Mouse (Mus musculus) MEL (cell line): ENCODE data around the gene Tmem199. TPM values are rescaled to one million over a fixed set of nuclear protein-coding genes. Genes with fewer than 3 reads are reported as not detected.

Experiments used
- DNase-seq: peaks from one replicate; pipeline ENCODE4 v3.0.0; 2011; ENCODE audit warnings: low read depth, low spot score
- H3K27ac ChIP-seq: 2 replicates; pipeline ENCODE4 v1.5.1; 2012; ENCODE audit warnings: low read depth, mild to moderate bottlenecking, control low read depth, low read length, moderate library complexity; ENCODE audit not compliant: control insufficient read depth
- H3K27me3 ChIP-seq, 2 experiments: fragments of 150-350 bp in 1 of 2; sonication (generic) in 1 of 2; 2 replicates each; pipeline ENCODE4 v1.6.1; 2012; ENCODE audit warnings: low read length in 2 of 2, mild to moderate bottlenecking in 2 of 2, improper control_type of control experiment in 1 of 2, moderate library complexity in 1 of 2; ENCODE audit not compliant: insufficient read depth in 2 of 2, control insufficient read depth in 1 of 2
- H3K36me3 ChIP-seq, 2 experiments: 2 replicates each; pipeline ENCODE4 v1.6.1; 2012 to 2014; ENCODE audit warnings: low read length in 2 of 2, improper control_type of control experiment in 1 of 2, inconsistent platforms in 1 of 2, mild to moderate bottlenecking in 1 of 2; ENCODE audit not compliant: insufficient read depth in 2 of 2, control insufficient read depth in 1 of 2
- H3K4me1 ChIP-seq, 2 experiments: fragments of 150-350 bp in 1 of 2; sonication (generic) in 1 of 2; 2 replicates each; pipeline ENCODE4 v1.6.1; 2012; ENCODE audit warnings: low read length in 2 of 2, improper control_type of control experiment in 1 of 2, mild to moderate bottlenecking in 1 of 2; ENCODE audit not compliant: insufficient read depth in 2 of 2, control insufficient read depth in 1 of 2
- H3K4me3 ChIP-seq, 2 experiments: fragments of 150-350 bp in 1 of 2; sonication (generic) in 1 of 2; 2 replicates each; pipeline ENCODE4 v1.5.1; 2012; ENCODE audit warnings: low read depth in 2 of 2, low read length in 2 of 2, mild to moderate bottlenecking in 2 of 2, moderate library complexity in 2 of 2, control low read depth in 1 of 2, improper control_type of control experiment in 1 of 2; ENCODE audit not compliant: control insufficient read depth in 1 of 2, insufficient read depth in 1 of 2
- H3K79me2 ChIP-seq: 2 replicates; pipeline ENCODE4 v1.6.1; 2012; ENCODE audit warnings: mild to moderate bottlenecking, low read length, moderate library complexity; ENCODE audit not compliant: control insufficient read depth, poor library complexity, insufficient read depth
- H3K9ac ChIP-seq: 2 replicates; pipeline ENCODE4 v1.6.1; 2012; ENCODE audit warnings: low read depth, mild to moderate bottlenecking, control low read depth, low read length, moderate library complexity; ENCODE audit not compliant: control insufficient read depth, poor library complexity, severe bottlenecking
- H3K9me3 ChIP-seq: fragments of 150-350 bp; sonication (generic); replicated peaks from 2 replicates; pipeline ENCODE4 v1.6.1; 2012; ENCODE audit warnings: mild to moderate bottlenecking, low read length, improper control_type of control experiment, moderate library complexity; ENCODE audit not compliant: insufficient read depth
- CTCF ChIP-seq, 3 experiments: IDR thresholded peaks in 2 of 3; conservative IDR thresholded peaks in 1 of 3; 2 replicates each; pipeline ENCODE4 v1.5.1; 2011 to 2012; ENCODE audit warnings: low read length in 3 of 3, low read depth in 2 of 3, mild to moderate bottlenecking in 2 of 3, improper control_type of control experiment in 1 of 3, inconsistent platforms in 1 of 3, mixed read lengths in 1 of 3, moderate library complexity in 1 of 3; ENCODE audit not compliant: control insufficient read depth in 1 of 3, insufficient read depth in 1 of 3, poor library complexity in 1 of 3, severe bottlenecking in 1 of 3
- E2F4 ChIP-seq: IDR thresholded peaks from 2 replicates; pipeline ENCODE4 v1.6.1; 2011; ENCODE audit warnings: low read depth, low read length, improper control_type of control experiment, borderline replicate concordance
- GATA1 ChIP-seq: IDR thresholded peaks from 2 replicates; pipeline ENCODE4 v1.6.1; 2011; ENCODE audit warnings: low read depth, low read length, improper control_type of control experiment
- MAFK ChIP-seq: IDR thresholded peaks from 2 replicates; pipeline ENCODE4 v1.6.1; 2011; ENCODE audit warnings: low read depth, mild to moderate bottlenecking, low read length, improper control_type of control experiment, borderline replicate concordance
- MAX ChIP-seq: IDR thresholded peaks from 2 replicates; pipeline ENCODE4 v1.6.1; 2011; ENCODE audit warnings: low read length, improper control_type of control experiment
- MEF2A ChIP-seq: IDR thresholded peaks from 2 replicates; pipeline ENCODE4 v1.6.1; 2014; ENCODE audit warnings: low read depth, mild to moderate bottlenecking, inconsistent platforms, low read length, improper control_type of control experiment; ENCODE audit not compliant: poor library complexity, insufficient replicate concordance, severe bottlenecking; ENCODE audit errors: extremely low read depth
- MXI1 ChIP-seq: IDR thresholded peaks from 2 replicates; pipeline ENCODE4 v1.6.1; 2011; ENCODE audit warnings: mild to moderate bottlenecking, low read depth, low read length, improper control_type of control experiment
- MYC ChIP-seq: IDR thresholded peaks from 2 replicates; pipeline ENCODE4 v1.6.1; 2011; ENCODE audit warnings: low read depth, mild to moderate bottlenecking, low read length, improper control_type of control experiment, moderate library complexity
- NELFE ChIP-seq: IDR thresholded peaks from 2 replicates; pipeline ENCODE4 v1.6.1; 2011; ENCODE audit warnings: low read depth, low read length, improper control_type of control experiment
- NRF1 ChIP-seq: IDR thresholded peaks from 2 replicates; pipeline ENCODE4 v1.6.1; 2014; ENCODE audit warnings: low read depth, mild to moderate bottlenecking, inconsistent platforms, low read length, improper control_type of control experiment, moderate library complexity; ENCODE audit not compliant: poor library complexity, insufficient read depth, severe bottlenecking
- POLR2AphosphoS5 ChIP-seq: IDR thresholded peaks from 2 replicates; pipeline ENCODE4 v1.6.1; 2012; ENCODE audit warnings: low read depth, borderline replicate concordance, mild to moderate bottlenecking, inconsistent platforms, low read length, moderate library complexity, mixed read lengths
- RAD21 ChIP-seq: IDR thresholded peaks from 2 replicates; pipeline ENCODE4 v1.6.1; 2011; ENCODE audit warnings: mild to moderate bottlenecking, low read depth, low read length, improper control_type of control experiment
- SIN3A ChIP-seq: IDR thresholded peaks from 2 replicates; pipeline ENCODE4 v1.6.1; 2012; ENCODE audit warnings: low read length, improper control_type of control experiment, inconsistent platforms
- SMC3 ChIP-seq: IDR thresholded peaks from 2 replicates; pipeline ENCODE4 v1.6.1; 2011; ENCODE audit warnings: low read depth, low read length, improper control_type of control experiment
- TBP ChIP-seq: IDR thresholded peaks from 2 replicates; pipeline ENCODE4 v1.8.0; 2011; ENCODE audit warnings: low read depth, low read length, improper control_type of control experiment
- TCF12 ChIP-seq: IDR thresholded peaks from 2 replicates; pipeline ENCODE4 v1.6.1; 2014; ENCODE audit warnings: low read depth, mild to moderate bottlenecking, inconsistent platforms, low read length, improper control_type of control experiment, moderate library complexity
- ZC3H11A ChIP-seq: IDR thresholded peaks from 2 replicates; pipeline ENCODE4 v1.6.1; 2012; ENCODE audit warnings: low read depth, mild to moderate bottlenecking, inconsistent platforms, low read length, improper control_type of control experiment
- ZNF384 ChIP-seq: IDR thresholded peaks from 2 replicates; pipeline ENCODE4 v1.6.1; 2012; ENCODE audit warnings: low read depth, mild to moderate bottlenecking, inconsistent platforms, low read length, improper control_type of control experiment
- polyA plus RNA-seq, 2 experiments: library from polyadenylated mRNA; stranded (reverse) in 1 of 2; unstranded in 1 of 2; fragments of >175 nt in 1 of 2; fragments of >200 nt in 1 of 2; gene quantifications; 2 replicates each; pipeline versions ENCODE4 v1.2.1 to v1.2.4; 2012; ENCODE audit warnings: low replicate concordance in 2 of 2, low read depth in 1 of 2; ENCODE audit not compliant: insufficient read length in 2 of 2, insufficient read depth in 1 of 2, missing spikeins in 1 of 2
- total RNA-seq: library from RNA; depleted of rRNA; stranded (reverse); fragments of 300-350 nt; gene quantifications from 2 replicates; pipeline ENCODE4 v1.2.3, GENCODE M21; 2012

The Tmem199 gene
- total and polyA plus RNA-seq, 3 experiments: 36.5 to 57.1 TPM; not detected in 1

- Histone ChIP-seq H3K79me2 (no peaks in the 10 kb centered on the region), H3K4me1 (peaks cover 0 to 5% of the 10 kb centered on the region in 2 experiments; a peak in 1 of 4 replicates), H3K4me3 (no peak overlapping the region), H3K27ac (no peak overlapping the region), H3K9ac (no peak overlapping the region), H3K27me3 (no peaks in the 10 kb centered on the region), H3K36me3 (peaks cover 2 to 24% of the 10 kb centered on the region in 2 experiments), H3K9me3 (no peaks in the 10 kb centered on the region)
- TF ChIP-seq TCF12 (no peak), MEF2A (no peak), SIN3A (no peak), E2F4 (no peak), POLR2AphosphoS5 (no peak), TBP (no peak), MYC (no peak), ZNF384 (no peak), MAX (no peak), GATA1 (no peak), MAFK (no peak)
- no peak for DNase-seq
These were observed 7.0 kb upstream of the Tmem199 start for GRCm38 (mm10) chr11:78518931-78519330.

DNA sequence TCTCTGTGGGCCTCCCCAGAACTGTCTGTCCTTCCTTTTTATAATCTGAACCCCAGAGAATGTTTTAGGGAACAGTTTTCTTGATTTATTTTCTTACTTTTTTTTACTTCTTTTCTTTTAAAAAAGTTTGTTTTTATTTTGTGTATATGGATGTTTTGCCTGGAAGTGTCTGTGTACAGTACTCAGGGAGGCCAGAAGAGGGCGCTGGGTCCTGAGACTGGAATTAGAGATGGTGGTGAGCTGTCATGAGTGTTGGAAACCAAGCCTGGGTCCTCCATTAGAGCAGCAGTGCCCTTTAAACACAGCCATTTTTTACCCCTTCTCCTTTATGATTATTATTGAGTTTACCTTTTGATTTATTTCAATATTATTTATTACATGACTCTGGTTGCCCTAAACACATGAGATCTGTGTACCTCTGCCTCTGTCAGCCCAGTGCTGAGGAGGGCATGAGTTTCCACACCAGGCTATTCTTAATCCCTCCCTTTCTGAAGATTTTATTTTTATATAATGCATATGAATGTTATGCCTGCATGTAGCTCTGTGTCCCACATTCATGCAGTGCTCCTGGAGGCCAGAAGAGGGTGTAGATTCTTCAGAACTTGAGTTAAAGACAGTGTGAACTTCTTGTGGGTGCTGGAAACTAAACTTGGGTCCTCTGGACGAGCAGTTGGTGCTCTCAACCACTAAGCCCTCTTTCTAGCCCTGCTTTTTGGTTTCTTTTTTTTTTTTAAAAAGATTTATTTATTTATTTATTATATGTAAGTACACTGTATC, 3.8 kb upstream of the Tmem199 start:
- no peaks in the 10 kb centered on the region for H3K9me3 ChIP-seq
- H3K27me3 ChIP-seq: no peaks in the 10 kb centered on the region
- no peak overlapping the region for H3K9ac ChIP-seq
- peaks cover 17 to 20% of the 10 kb centered on the region in 2 experiments for H3K36me3 ChIP-seq
- peaks cover 0 to 12% of the 10 kb centered on the region in 2 experiments; a peak in 3 of 4 replicates for H3K4me1 ChIP-seq
- TF ChIP-seq CTCF (IDR thresholded peaks at IDR 0.05 in 2 of 3, conservative IDR thresholded peaks at IDR 0.05 in 1 of 3; ENCODE audit: control insufficient read depth in 1 of 3, insufficient read depth in 1 of 3, low read depth in 2 of 3, low read length in 3 of 3, poor library complexity in 1 of 3, severe bottlenecking in 1 of 3): peak; percentile 55 to 79 (median 70)
- peak; percentile 35 for TF ChIP-seq RAD21
- TF ChIP-seq NRF1: no peak
- TF ChIP-seq MXI1: 0 out of 2 replicates have a peak, but pooled peaks have one; percentile 33
- peak; percentile 28; the same call in 1 of the 2 replicates for TF ChIP-seq ZC3H11A
- no peak for TF ChIP-seq GATA1
- TF ChIP-seq SIN3A: no peak
- TF ChIP-seq NELFE: no peak
- peak; percentile 51 for TF ChIP-seq SMC3
- peak; percentile 72 for DNase-seq
- peaks cover 25% of the 10 kb centered on the region for H3K79me2 ChIP-seq
- no peak overlapping the region for H3K4me3 ChIP-seq
- no peak overlapping the region for H3K27ac ChIP-seq
